Mouse (Mus musculus) liver, embryonic 14.5 days (tissue): ENCODE measurements at regions not wholly inside any gene's neighbourhood (a gene's known extent, or its start where the extent isn't known, plus 50 kb on each side); places are given as distances from the start of the nearest gene placed in this dataset.

Source experiments
- CTCF ChIP-seq: IDR thresholded peaks from 2 replicates; pipeline ENCODE4 v1.5.1; 2016; ENCODE audit warnings: antibody characterized with exemption, low read depth, control low read depth
- EP300 ChIP-seq: IDR thresholded peaks from 2 replicates; pipeline ENCODE4 v1.6.1; 2016; ENCODE audit warnings: antibody characterized with exemption, low read depth

- TF ChIP-seq CTCF = no peak
- no peak for TF ChIP-seq EP300
Observed at GRCm38 (mm10) chr11:22641450-22641849, 129.6 kb downstream of the Tmem17 start.
